Mouse (Mus musculus) small intestine, adult 2 months (tissue): ENCODE results near the gene Rbm44.

ENCODE experiments used
- CTCF ChIP-seq: fragments of 200-500 bp; IDR thresholded peaks from 2 replicates; pipeline ENCODE4 v1.5.1; 2012; ENCODE audit warnings: low read depth, mild to moderate bottlenecking, control low read depth, inconsistent platforms, low read length, moderate library complexity, mixed read lengths; ENCODE audit not compliant: insufficient replicate concordance, insufficient read length; ENCODE audit errors: extremely low read depth
- POLR2A ChIP-seq: fragments of 200-500 bp; IDR thresholded peaks from 2 replicates; pipeline ENCODE4 v1.6.1; 2012; ENCODE audit warnings: low read depth, mild to moderate bottlenecking, control low read depth, inconsistent platforms, low read length, moderate library complexity

DNA sequence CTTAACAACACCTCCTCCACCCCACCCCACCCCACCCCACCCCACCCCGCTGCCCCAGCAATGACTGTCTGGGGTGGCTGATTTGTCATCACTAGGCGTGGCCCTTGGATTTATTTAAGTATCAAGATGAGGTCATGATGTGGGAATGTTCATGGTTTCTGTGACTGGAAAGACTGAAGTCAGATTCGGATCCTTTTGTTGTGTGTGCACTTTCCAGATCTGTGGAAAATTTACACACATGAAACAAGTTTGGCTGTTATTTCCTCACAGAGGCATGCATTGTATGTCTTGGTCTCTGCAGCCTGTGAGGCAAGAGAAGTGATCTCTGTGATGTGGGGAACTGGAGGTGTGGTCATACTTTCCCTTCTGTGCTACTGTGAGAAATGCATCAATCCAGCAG is 49.6 kb upstream of the Rbm44 start:
- TF ChIP-seq CTCF (no peak), POLR2A (no peak)
